Mouse (Mus musculus) olfactory bulb, adult 2 months (tissue): Measurements from ENCODE around the gene Nell1. TPM values are rescaled to one million over a fixed set of nuclear protein-coding genes. Genes with fewer than 3 reads are reported as not detected.

Source experiments
- H3K27ac ChIP-seq: fragments of 200-500 bp; 2 replicates; pipeline ENCODE4 v1.5.1; 2012; ENCODE audit warnings: low read depth, low read length; ENCODE audit not compliant: insufficient read depth
- H3K4me1 ChIP-seq: fragments of 200-500 bp; 2 replicates; pipeline ENCODE4 v1.6.1; 2012; ENCODE audit warnings: low read length; ENCODE audit not compliant: control insufficient read depth, insufficient read depth
- H3K4me3 ChIP-seq: fragments of 200-500 bp; 2 replicates; pipeline ENCODE4 v1.5.1; 2012; ENCODE audit warnings: mild to moderate bottlenecking, low read depth, low read length, moderate library complexity; ENCODE audit not compliant: insufficient read depth
- CTCF ChIP-seq: fragments of 200-500 bp; IDR thresholded peaks from 2 replicates; pipeline ENCODE4 v1.5.1; 2012; ENCODE audit warnings: low read depth, mild to moderate bottlenecking, low read length, moderate library complexity; ENCODE audit not compliant: insufficient read depth
- POLR2A ChIP-seq: fragments of 200-500 bp; IDR thresholded peaks from 2 replicates; pipeline ENCODE4 v1.6.1; 2012; ENCODE audit warnings: mild to moderate bottlenecking, low read depth, low read length, moderate library complexity; ENCODE audit not compliant: insufficient read depth
- WGBS: fragments of 180-500 bp; shearing (Covaris S2); methylation state at CpG from one replicate; pipeline ENCODE4 v1.1.7; 2018; 5-methylcytosine and 5-hydroxymethylcytosine counted together
- polyA plus RNA-seq: library from polyadenylated mRNA; stranded (reverse); fragments of >200 nt; gene quantifications from 2 replicates; pipeline ENCODE4 v1.2.4, GENCODE M21; 2012; ENCODE audit warnings: low replicate concordance; ENCODE audit not compliant: missing spikeins, insufficient read depth, insufficient read length

The Nell1 gene
- polyA plus RNA-seq, 1 experiment, result not detected

DNA sequence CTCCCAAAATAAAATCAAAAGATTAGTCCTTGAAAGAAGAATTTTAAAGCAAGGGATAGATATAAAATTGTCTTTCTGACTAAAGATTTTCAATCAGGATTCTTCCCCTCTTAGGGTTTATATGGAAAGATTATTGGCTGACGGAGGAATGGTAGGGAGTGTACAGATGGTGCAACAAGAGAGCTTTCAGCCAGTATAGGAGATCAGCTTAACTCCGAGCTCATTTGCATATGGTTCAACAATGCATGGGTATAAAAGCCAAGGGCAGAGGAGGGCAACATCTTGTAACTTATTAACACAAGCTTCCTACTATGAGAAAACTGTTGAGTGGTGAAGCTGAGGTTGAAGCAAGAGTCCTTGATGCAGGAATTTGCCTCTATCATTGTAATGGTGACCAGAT is 658.5 kb downstream of the Nell1 start:
- WGBS, result 77% methylated on average over 2 of the region's 2 CpGs
- Histone ChIP-seq H3K4me3 (no peak overlapping the region), H3K27ac (no peak overlapping the region), H3K4me1 (no peaks in the 10 kb centered on the region)
- TF ChIP-seq CTCF (no peak), POLR2A (no peak)

DNA sequence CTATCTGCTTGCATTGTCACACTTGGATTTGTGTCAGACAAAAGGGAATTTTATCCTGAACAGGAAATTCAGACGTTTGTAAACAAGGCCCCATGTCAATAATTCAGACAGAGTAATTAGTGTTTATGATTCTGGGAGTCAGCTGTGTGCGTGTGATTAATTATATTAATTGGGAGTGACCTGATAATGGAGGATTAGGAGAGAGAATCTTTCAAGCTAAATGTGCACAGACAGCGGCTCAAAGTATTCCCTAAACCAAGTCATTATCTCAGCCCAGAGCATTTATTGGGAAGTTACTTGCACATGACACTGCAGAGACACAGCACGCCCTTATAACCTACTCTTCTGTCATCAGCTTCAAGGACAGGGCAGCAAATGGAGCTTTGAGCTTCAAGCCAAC is 697.6 kb downstream of the Nell1 start:
- TF ChIP-seq POLR2A (no peak), CTCF (no peak)
- no peak overlapping the region for H3K27ac ChIP-seq
- 48% methylated on average over 4 of the region's 4 CpGs for WGBS
- H3K4me1 ChIP-seq, result no peaks in the 10 kb centered on the region
- H3K4me3 ChIP-seq, result no peak overlapping the region

- TF ChIP-seq POLR2A (no peak), CTCF (no peak)
- no peak overlapping the region for H3K27ac ChIP-seq
- WGBS, result 28% methylated on average over 1 of the region's 1 CpGs
- no peak overlapping the region for H3K4me3 ChIP-seq
- no peaks in the 10 kb centered on the region for H3K4me1 ChIP-seq
Observed at GRCm38 (mm10) chr7:50675444-50675843, 700.8 kb downstream of the Nell1 start.

DNA sequence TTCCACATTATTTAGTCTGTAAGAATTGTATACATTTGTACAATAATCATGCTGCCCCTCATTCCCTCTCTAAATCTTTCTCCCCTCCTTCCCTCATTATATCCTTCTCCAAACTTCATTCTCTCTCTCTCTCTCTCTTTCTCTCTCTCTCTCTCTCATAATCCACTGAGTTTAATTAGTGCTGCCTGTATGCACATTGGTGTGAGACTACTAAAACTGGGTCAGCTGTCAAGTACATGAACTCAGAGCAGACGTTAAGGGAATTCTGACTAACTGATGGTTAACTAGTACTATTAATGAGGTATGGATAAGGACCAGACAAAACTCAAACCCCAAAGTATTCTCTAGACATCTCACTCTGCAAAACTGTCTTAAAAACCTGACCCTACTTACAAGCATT is 702.8 kb downstream of the Nell1 start:
- Histone ChIP-seq H3K27ac (no peak overlapping the region), H3K4me3 (no peak overlapping the region), H3K4me1 (no peaks in the 10 kb centered on the region)
- TF ChIP-seq POLR2A (no peak), CTCF (no peak)
- 38% methylated on average over 1 of the region's 1 CpGs for WGBS

DNA sequence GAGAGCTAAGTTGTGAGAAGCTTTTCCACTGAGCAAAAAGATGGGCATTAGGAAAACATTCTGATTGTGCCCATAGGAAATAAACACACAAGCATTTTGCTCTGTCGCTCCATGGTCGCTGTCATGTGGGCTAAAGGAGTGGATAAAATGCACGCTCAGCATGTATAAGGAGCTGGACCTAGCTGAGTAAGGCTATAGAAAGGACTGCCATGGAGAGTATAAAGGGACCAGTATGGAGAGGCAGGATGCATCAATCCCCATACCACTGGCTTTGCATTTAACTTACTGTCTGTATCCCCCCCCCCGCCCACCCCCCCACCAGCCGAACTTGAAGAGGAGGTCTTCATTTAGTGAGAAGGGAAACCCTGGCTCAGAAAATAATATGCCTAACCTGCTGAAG is 711.7 kb downstream of the Nell1 start:
- WGBS, result 81% methylated on average over 5 of the region's 5 CpGs
- no peak overlapping the region for H3K4me3 ChIP-seq
- H3K27ac ChIP-seq, result no peak overlapping the region
- no peak for TF ChIP-seq POLR2A
- no peak for TF ChIP-seq CTCF
- no peaks in the 10 kb centered on the region for H3K4me1 ChIP-seq

DNA sequence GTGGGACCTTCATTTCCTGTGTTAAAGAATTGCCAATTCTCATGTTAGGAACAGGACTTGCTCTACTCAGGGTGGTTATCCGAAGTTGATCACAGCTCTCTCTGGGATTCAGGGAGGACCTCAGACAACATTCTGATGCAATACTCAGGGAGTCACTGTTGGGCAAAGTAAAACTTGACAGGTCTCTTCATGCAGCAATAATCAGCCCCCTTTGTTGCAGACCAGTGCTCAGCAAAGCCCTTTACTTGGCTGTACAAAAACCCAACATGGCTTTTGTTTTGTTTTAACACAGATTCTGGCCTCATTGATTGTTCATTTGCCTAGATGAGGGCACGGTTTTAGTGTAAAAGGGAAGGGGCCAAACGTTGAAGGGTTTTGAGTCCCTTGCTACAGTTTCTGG is 750.5 kb downstream of the Nell1 start:
- Histone ChIP-seq H3K4me1 (no peaks in the 10 kb centered on the region), H3K27ac (no peak overlapping the region), H3K4me3 (no peak overlapping the region)
- TF ChIP-seq CTCF, result no peak
- no peak for TF ChIP-seq POLR2A
- WGBS, result 43% methylated on average over 3 of the region's 3 CpGs

DNA sequence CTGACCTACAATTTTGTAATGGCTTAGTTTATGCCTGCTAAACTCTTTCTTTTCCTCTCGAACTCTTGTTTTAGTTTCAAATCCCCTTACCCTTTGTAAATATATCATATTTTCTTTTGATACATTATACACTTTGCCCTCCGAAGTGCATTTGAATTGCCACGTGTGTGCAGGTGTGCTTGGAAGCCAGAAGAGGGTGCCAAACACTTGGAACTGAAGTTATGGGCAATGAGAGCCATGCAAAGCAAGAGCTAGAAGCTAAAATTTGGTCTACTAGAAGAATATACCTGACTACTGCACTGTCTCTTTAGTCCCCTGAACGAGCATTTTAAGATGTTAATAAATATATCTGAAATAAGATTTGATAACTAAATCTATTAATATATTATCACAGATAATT is 756.3 kb downstream of the Nell1 start:
- WGBS, result 56% methylated on average over 4 of the region's 4 CpGs

DNA sequence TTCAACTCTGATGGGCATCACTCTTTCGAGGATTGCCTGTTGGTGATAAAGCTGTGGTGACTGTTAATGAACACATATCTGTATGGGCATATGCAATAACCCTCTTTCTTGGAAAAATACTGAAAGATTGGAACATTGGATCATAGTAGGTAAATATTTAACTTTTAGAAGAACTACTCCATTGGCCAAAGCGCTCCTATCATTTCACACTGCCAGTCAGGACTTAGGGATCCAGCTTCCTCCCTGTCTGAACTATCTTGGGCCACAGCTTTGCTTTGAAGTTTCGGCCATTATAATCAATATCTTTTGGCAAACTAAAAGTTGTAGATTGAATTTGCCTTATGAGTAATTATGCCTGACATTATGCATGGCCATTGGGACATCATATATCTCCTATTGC is 780.9 kb downstream of the Nell1 start:
- 92% methylated on average over 3 of the region's 3 CpGs for WGBS
- Histone ChIP-seq H3K27ac (no peak overlapping the region), H3K4me3 (no peak overlapping the region), H3K4me1 (no peaks in the 10 kb centered on the region)
- TF ChIP-seq CTCF, result no peak
- TF ChIP-seq POLR2A, result no peak

More for the DNA sequence above, 756.3 kb downstream of the Nell1 start:
- no peaks in the 10 kb centered on the region for H3K4me1 ChIP-seq
- no peak overlapping the region for H3K27ac ChIP-seq
- TF ChIP-seq CTCF (no peak), POLR2A (no peak)
- no peak overlapping the region for H3K4me3 ChIP-seq

DNA sequence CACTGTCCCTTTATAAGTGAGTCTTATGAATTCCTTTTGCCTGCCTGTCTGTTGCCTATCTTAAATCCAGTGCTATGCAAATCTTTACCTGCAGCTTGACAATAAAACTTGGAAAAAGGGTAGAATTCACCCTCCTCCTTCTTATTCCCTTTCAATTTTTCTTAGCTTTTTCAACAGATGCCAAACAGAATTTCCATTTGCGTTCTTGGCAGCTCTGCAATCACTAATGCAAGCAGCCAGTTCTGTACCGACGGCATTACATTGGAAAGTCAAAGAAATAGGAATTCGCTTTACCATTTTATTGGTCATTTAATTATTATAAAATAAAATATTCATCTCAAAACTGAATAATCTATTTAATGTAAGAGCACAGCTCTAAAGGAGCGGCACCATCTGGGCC is 781.7 kb downstream of the Nell1 start:
- TF ChIP-seq CTCF (no peak), POLR2A (no peak)
- H3K27ac ChIP-seq, result no peak overlapping the region
- WGBS, result 78% methylated on average over 5 of the region's 5 CpGs
- no peaks in the 10 kb centered on the region for H3K4me1 ChIP-seq
- no peak overlapping the region for H3K4me3 ChIP-seq

GRCm38 (mm10) chr7:50773516-50773915 is 798.9 kb downstream of the Nell1 start:
- H3K4me1 ChIP-seq, result no peaks in the 10 kb centered on the region
- no peak overlapping the region for H3K4me3 ChIP-seq
- H3K27ac ChIP-seq, result no peak overlapping the region
- TF ChIP-seq POLR2A (no peak), CTCF (no peak)
